Comparison of ENCODE assay signal across 21 mouse cellular contexts in the genomic region with DNA sequence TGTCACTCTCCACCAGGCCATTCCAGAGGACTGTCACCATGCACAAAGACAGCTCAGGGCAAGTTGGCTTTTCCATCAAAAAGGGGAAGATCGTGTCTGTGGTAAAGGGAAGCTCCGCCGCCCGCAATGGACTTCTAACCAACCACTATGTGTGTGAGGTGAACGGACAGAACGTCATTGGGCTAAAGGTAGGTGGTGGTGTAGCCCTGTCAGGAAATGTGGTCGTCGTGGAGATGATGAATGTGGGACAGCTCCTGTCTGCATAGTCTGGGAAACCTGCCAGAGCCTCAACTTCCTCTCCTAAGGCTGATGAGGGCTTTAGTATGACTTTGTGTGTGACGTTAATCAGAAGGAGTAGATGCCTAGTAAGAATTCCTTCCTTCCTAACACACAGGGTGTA. TPM values are rescaled to one million over a fixed set of nuclear protein-coding genes. Genes with fewer than 3 reads are reported as not detected.
DNase-seq lines count a peak whose midpoint lies in the region; ATAC-seq and TF ChIP-seq lines count a peak whose summit lies in the region.
"Had no signal": no experiment of that assay in that cellular context is flagged by ENCODE, and none has a peak within 500 bp of the region (broad histone marks: within the 10 kb centered on the region; RNA-seq: fewer than 3 reads in every experiment).

No protein-coding gene starts in this region.

- H3K4me3 ChIP-seq in layer of hippocampus, adult 2 months: no peak overlapping the region
- no peak overlapping the region for H3K4me3 ChIP-seq in forebrain, embryonic 10.5 days
- no peak overlapping the region for H3K4me3 ChIP-seq in intestine, postnatal 0 days (ENCODE audit: low read depth, low read length)
- H3K4me3 ChIP-seq: forebrain, embryonic 13.5 days; heart, embryonic 12.5 days; left cerebral cortex, adult 2 months; limb, embryonic 10.5 days; midbrain, embryonic 15.5 days had no signal

- TF ChIP-seq CTCF in layer of hippocampus, adult 2 months (conservative IDR thresholded peaks at IDR 0.05): no peak
- TF ChIP-seq CTCF in intestine, postnatal 0 days (IDR thresholded peaks at IDR 0.05; ENCODE audit: low read depth): no peak

- ATAC-seq in granulocyte monocyte progenitor cell, adult 5-6 weeks (replicated peaks; ENCODE audit: poor library complexity, severe bottlenecking): peak; percentile 82
- no peak for ATAC-seq in intestine, postnatal 0 days
- ATAC-seq: CD4-positive, CD25-positive, alpha-beta regulatory T cell, adult 4 months; forebrain, embryonic 13.5 days; midbrain, embryonic 15.5 days had no signal

- H3K27ac ChIP-seq in layer of hippocampus, adult 2 months: peak overlapping the region; percentile 32; the same call in 1 of the 2 replicates
- no peak overlapping the region for H3K27ac ChIP-seq in forebrain, embryonic 10.5 days
- no peak overlapping the region for H3K27ac ChIP-seq in intestine, postnatal 0 days (ENCODE audit: low read depth, low read length)
- H3K27ac ChIP-seq: forebrain, embryonic 13.5 days; left cerebral cortex, adult 2 months; limb, embryonic 10.5 days; macrophage; midbrain, embryonic 15.5 days; stomach, postnatal 0 days had no signal

- H3K4me1 ChIP-seq in forebrain, embryonic 10.5 days: no peaks in the 10 kb centered on the region
- H3K4me1 ChIP-seq in intestine, postnatal 0 days (replicated peaks; ENCODE audit: control insufficient read depth, insufficient read depth, low read length): no peaks in the 10 kb centered on the region
- H3K4me1 ChIP-seq: forebrain, embryonic 13.5 days; heart, embryonic 12.5 days; limb, embryonic 10.5 days; midbrain, embryonic 15.5 days had no signal

- H3K4me2 ChIP-seq in intestine, postnatal 0 days (replicated peaks; ENCODE audit: low read depth): no peak overlapping the region
- H3K4me2 ChIP-seq: forebrain, embryonic 13.5 days; heart, embryonic 12.5 days; liver, embryonic 11.5 days; midbrain, embryonic 15.5 days had no signal

- DNase-seq in layer of hippocampus, adult 2 months (ENCODE audit: low spot score in 2 of 2): peak in 1 of 2 experiments; percentile 38
- DNase-seq in layer of hippocampus, postnatal 14 days (ENCODE audit: low spot score in 2 of 2): no peak
- peak; percentile 24 for DNase-seq in lung, postnatal 14 days
- DNase-seq in natural killer cell, adult 2 months (ENCODE audit: low spot score in 2 of 2): no peak
- no peak for DNase-seq in forebrain, embryonic 10.5 days (ENCODE audit: extremely low spot score, low spot score)
- DNase-seq: cerebellum, postnatal 14 days; gastrocnemius, postnatal 36 days; heart, postnatal 4 days; right cerebral cortex, postnatal 14 days had no signal

- H3K9me3 ChIP-seq in forebrain, embryonic 10.5 days: no peaks in the 10 kb centered on the region
- no peaks in the 10 kb centered on the region for H3K9me3 ChIP-seq in intestine, postnatal 0 days (ENCODE audit: control insufficient read depth)
- H3K9me3 ChIP-seq: forebrain, embryonic 13.5 days; G1E; heart, embryonic 12.5 days; limb, embryonic 10.5 days; midbrain, embryonic 15.5 days had no signal

- no peaks in the 10 kb centered on the region for H3K27me3 ChIP-seq in forebrain, embryonic 10.5 days (ENCODE audit: poor library complexity, severe bottlenecking)
- no peaks in the 10 kb centered on the region for H3K27me3 ChIP-seq in intestine, postnatal 0 days (replicated peaks; ENCODE audit: control insufficient read depth, insufficient read depth, low read length)
- H3K27me3 ChIP-seq: forebrain, embryonic 13.5 days; midbrain, embryonic 15.5 days had no signal

- no peaks in the 10 kb centered on the region for H3K36me3 ChIP-seq in forebrain, embryonic 10.5 days (replicated peaks)
- H3K36me3 ChIP-seq in intestine, postnatal 0 days (ENCODE audit: control insufficient read depth, insufficient read depth): peaks cover 13% of the 10 kb centered on the region; the same call in 1 of the 2 replicates
- H3K36me3 ChIP-seq: G1E; heart, embryonic 12.5 days; limb, embryonic 10.5 days; midbrain, embryonic 15.5 days had no signal

- H3K9ac ChIP-seq in intestine, postnatal 0 days (ENCODE audit: low read depth, low read length): no peak overlapping the region
- H3K9ac ChIP-seq: forebrain, embryonic 13.5 days; heart, embryonic 12.5 days; midbrain, embryonic 15.5 days had no signal

- WGBS in forebrain, embryonic 10.5 days: 86% methylated on average over 9 of the region's 9 CpGs
- WGBS in intestine, postnatal 0 days: 62% methylated on average over 9 of the region's 9 CpGs

RNA-seq across cellular contexts. Expression of a gene that starts 14.9 kb away (rescaled TPM):
- total RNA-seq in layer of hippocampus, adult 2 months (2021): 1 to 10 TPM; 1.4 to 2.1 TPM
- 1 to 10 TPM in 1 of 2 experiments, under 1 TPM in 1; 0.81 to 1.9 TPM for total RNA-seq in layer of hippocampus, postnatal 14 days (2021)
- total RNA-seq in granulocyte monocyte progenitor cell, adult 5-6 weeks (2014; fragmentation: Nextera tagmentation): not detected in 2 replicates
- not detected in 2 replicates for total RNA-seq in granulocyte monocyte progenitor cell, adult 5-6 weeks (2017)
- 0.43 and 0.79 TPM in 2 replicates for polyA plus RNA-seq in forebrain, embryonic 10.5 days (2016; fragmentation: Nextera tagmentation; extraction: Ambion mirVana)
- polyA plus RNA-seq in intestine, postnatal 0 days (2015; fragmentation: Nextera tagmentation; extraction: Ambion mirVana): 55.2 and 66.7 TPM in 2 replicates
- total RNA-seq: G1E had no signal
- polyA plus RNA-seq: liver, embryonic 11.5 days; macrophage had no signal

RNA-seq across cellular contexts. Expression of a gene that starts 45.0 kb away (rescaled TPM):
- total RNA-seq in layer of hippocampus, adult 2 months (2021): 100 to 1,000 TPM; 892 to 923 TPM
- 100 to 1,000 TPM; 804 to 810 TPM for total RNA-seq in layer of hippocampus, postnatal 14 days (2021)
- 150 and 188 TPM in 2 replicates for total RNA-seq in granulocyte monocyte progenitor cell, adult 5-6 weeks (2014; fragmentation: Nextera tagmentation)
- 33.4 and 56.6 TPM in 2 replicates for total RNA-seq in granulocyte monocyte progenitor cell, adult 5-6 weeks (2017)
- 582 and 592 TPM in 2 replicates for polyA plus RNA-seq in forebrain, embryonic 10.5 days (2016; fragmentation: Nextera tagmentation; extraction: Ambion mirVana)
- 370 and 377 TPM in 2 replicates for polyA plus RNA-seq in intestine, postnatal 0 days (2015; fragmentation: Nextera tagmentation; extraction: Ambion mirVana)

RNA-seq across cellular contexts. Expression of a gene that starts 45.1 kb away (rescaled TPM):
- total RNA-seq in layer of hippocampus, adult 2 months (2021): 100 to 1,000 TPM; 401 to 415 TPM
- 100 to 1,000 TPM; 303 to 326 TPM for total RNA-seq in layer of hippocampus, postnatal 14 days (2021)
- not detected in 2 replicates for total RNA-seq in granulocyte monocyte progenitor cell, adult 5-6 weeks (2014; fragmentation: Nextera tagmentation)
- total RNA-seq in granulocyte monocyte progenitor cell, adult 5-6 weeks (2017): not detected in 2 replicates
- polyA plus RNA-seq in forebrain, embryonic 10.5 days (2016; fragmentation: Nextera tagmentation; extraction: Ambion mirVana): 0.90 and 1.1 TPM in 2 replicates
- polyA plus RNA-seq in intestine, postnatal 0 days (2015; fragmentation: Nextera tagmentation; extraction: Ambion mirVana): 0.60 and 0.89 TPM in 2 replicates
- polyA plus RNA-seq: CD4-positive, CD25-positive, alpha-beta regulatory T cell, adult 4 months; G1E; macrophage had no signal

Comparison
In these comparisons a context has a peak if more than half of its experiments do, and no peak if none do; other contexts are left out.
1. RNA of a gene that starts 45.0 kb away (total RNA-seq): 892 to 923 TPM in layer of hippocampus, adult 2 months and 804 to 810 TPM in layer of hippocampus, postnatal 14 days; 33.4 to 188 TPM in granulocyte monocyte progenitor cell, adult 5-6 weeks; every median in the first group is over 4 times any median in the second.
2. RNA of a gene that starts 45.1 kb away (total RNA-seq): 401 to 415 TPM in layer of hippocampus, adult 2 months and 303 to 326 TPM in layer of hippocampus, postnatal 14 days; not detected in granulocyte monocyte progenitor cell, adult 5-6 weeks; every median in the first group is over 100 times any median in the second.